Mouse (Mus musculus) kidney, embryonic 16.5 days (tissue): Measurements from ENCODE around the gene Pum2. TPM values are rescaled to one million over a fixed set of nuclear protein-coding genes. Genes with fewer than 3 reads are reported as not detected.
A peak's percentile ranks its signal among the peaks of the same experiment; 100 is the strongest.

Source experiments
- ATAC-seq: fragments of 200-750 bp; cut with Nextera tagmentation; 2 replicates; pipeline ENCODE4 v1.8.0; 2017; ENCODE audit warnings: moderate TSS enrichment; ENCODE audit not compliant: low FRiP score, low TSS enrichment
- H3K27ac ChIP-seq: fragments of 300-500 bp; sonication (generic); 2 replicates; pipeline ENCODE4 v1.5.1; 2014; ENCODE audit warnings: low read length
- H3K27me3 ChIP-seq: fragments of 300-500 bp; sonication (generic); 2 replicates; pipeline ENCODE4 v1.6.1; 2014; ENCODE audit warnings: low read length, control low read depth, mixed read lengths; ENCODE audit not compliant: insufficient read depth
- H3K36me3 ChIP-seq: fragments of 300-500 bp; sonication (generic); 2 replicates; pipeline ENCODE4 v1.6.1; 2014; ENCODE audit warnings: low read length, control low read depth, mixed read lengths; ENCODE audit not compliant: insufficient read depth
- H3K4me1 ChIP-seq: fragments of 300-500 bp; sonication (generic); 2 replicates; pipeline ENCODE4 v1.6.1; 2014; ENCODE audit warnings: low read length, control low read depth, mixed read lengths; ENCODE audit not compliant: insufficient read depth
- H3K4me2 ChIP-seq: fragments of 300-500 bp; sonication (generic); replicated peaks from 2 replicates; pipeline ENCODE4 v1.6.1; 2014; ENCODE audit warnings: low read depth, low read length
- H3K4me3 ChIP-seq: fragments of 300-500 bp; sonication (generic); 2 replicates; pipeline ENCODE4 v1.5.1; 2014; ENCODE audit warnings: mild to moderate bottlenecking, low read length
- H3K9ac ChIP-seq: fragments of 300-500 bp; sonication (generic); replicated peaks from 2 replicates; pipeline ENCODE4 v1.6.1; 2014; ENCODE audit warnings: low read length
- H3K9me3 ChIP-seq: fragments of 300-500 bp; sonication (generic); 2 replicates; pipeline ENCODE4 v1.6.1; 2016; ENCODE audit warnings: low read length, control low read depth
- WGBS: fragments of 180-500 bp; shearing (Covaris S2); extraction: QIAGEN DNeasy Blood & Tissue Kit; methylation state at CpG from one replicate; pipeline ENCODE4 v1.1.7; 2014; 5-methylcytosine and 5-hydroxymethylcytosine counted together
- polyA plus RNA-seq: library from polyadenylated mRNA; unstranded; fragments of >200 nt; fragmentation: Nextera tagmentation; extraction: Ambion mirVana; gene quantifications from 2 replicates; pipeline ENCODE4 v1.2.1, GENCODE M21; 2015

Gene Pum2
- polyA plus RNA-seq, 1 experiment from 2014 or later, result 48.0 TPM

DNA sequence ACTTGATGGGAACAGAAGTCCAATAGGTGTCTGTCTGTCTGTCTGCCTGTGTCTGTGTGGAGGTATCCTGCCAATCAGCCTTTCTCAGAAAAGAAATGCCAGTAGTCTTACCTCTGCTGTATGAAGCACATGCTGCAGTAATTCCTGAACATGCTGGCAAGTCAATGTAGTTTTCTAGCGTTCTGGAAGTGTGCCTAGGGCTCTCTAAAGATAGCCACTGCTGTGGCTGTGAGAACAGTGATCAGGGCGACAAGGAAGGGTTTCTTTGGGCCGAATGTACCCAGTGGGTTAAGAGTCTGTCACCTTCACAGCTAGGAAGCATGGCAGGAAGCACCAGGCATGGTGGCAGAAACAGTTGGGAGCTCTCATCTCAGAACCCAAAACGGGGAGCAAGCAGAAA, 80.2 kb downstream of the Pum2 start:
- H3K27me3 ChIP-seq, result no peaks in the 10 kb centered on the region
- ATAC-seq, result no peak
- H3K9ac ChIP-seq, result no peak overlapping the region
- peaks cover 34% of the 10 kb centered on the region for H3K36me3 ChIP-seq
- peaks cover 10% of the 10 kb centered on the region; the same call in 1 of the 2 replicates for H3K9me3 ChIP-seq
- 79% methylated on average over 4 of the region's 4 CpGs for WGBS
- no peak overlapping the region for H3K27ac ChIP-seq
- H3K4me1 ChIP-seq, result no peaks in the 10 kb centered on the region
- H3K4me3 ChIP-seq, result no peak overlapping the region
- no peak overlapping the region for H3K4me2 ChIP-seq

DNA sequence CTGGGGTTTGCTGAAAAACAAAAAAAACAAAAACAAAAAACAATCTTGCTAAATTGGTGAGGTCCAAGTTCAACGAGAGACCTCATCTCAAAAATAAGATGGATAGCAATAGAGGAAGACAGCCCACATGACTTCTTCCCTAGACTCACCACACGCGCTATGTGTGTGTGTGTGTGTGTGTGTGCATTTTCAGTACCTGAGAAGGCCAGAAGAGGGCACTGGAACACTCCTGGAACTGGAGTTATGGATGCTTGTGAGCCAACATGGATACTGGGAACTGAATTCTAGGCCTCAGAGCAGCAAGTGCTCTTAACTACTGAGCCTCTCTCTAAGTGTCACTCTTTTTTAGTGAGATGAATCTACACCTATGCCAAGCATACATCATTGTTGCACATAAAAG, 84.1 kb downstream of the Pum2 start:
- H3K4me1 ChIP-seq, result peaks cover 7% of the 10 kb centered on the region; the same call in 1 of the 2 replicates
- H3K9me3 ChIP-seq, result peaks cover 10% of the 10 kb centered on the region; the same call in 1 of the 2 replicates
- H3K27ac ChIP-seq, result no peak overlapping the region
- H3K36me3 ChIP-seq, result peaks cover 19% of the 10 kb centered on the region
- no peaks in the 10 kb centered on the region for H3K27me3 ChIP-seq
- WGBS, result 99% methylated on average over 3 of the region's 3 CpGs
- no peak overlapping the region for H3K9ac ChIP-seq
- no peak overlapping the region for H3K4me3 ChIP-seq
- no peak overlapping the region for H3K4me2 ChIP-seq
- ATAC-seq, result no peak

DNA sequence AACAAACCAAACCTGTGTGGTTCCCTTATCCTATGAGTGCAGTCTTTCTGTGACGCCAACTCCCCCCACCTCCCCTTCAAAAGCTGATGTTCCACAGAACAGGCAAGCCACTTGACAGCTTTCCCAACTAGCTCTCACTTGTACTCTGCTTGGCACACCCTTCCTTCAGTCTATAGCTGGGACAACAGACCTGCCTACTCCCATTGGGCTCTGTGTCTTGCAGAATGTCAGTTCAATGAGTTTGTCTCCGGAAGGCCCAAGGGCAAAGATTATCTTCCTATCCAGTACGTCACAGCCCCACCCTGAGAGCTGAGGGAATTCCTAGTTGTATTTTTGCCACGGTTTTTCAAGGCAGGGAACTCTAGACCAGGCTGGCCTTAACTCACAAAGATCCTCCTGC, 85.2 kb downstream of the Pum2 start:
- Histone ChIP-seq H3K27me3 (no peaks in the 10 kb centered on the region), H3K4me2 (no peak overlapping the region), H3K4me1 (peaks cover 7% of the 10 kb centered on the region; the same call in 1 of the 2 replicates), H3K9ac (no peak overlapping the region), H3K36me3 (peaks cover 16% of the 10 kb centered on the region), H3K4me3 (no peak overlapping the region), H3K9me3 (peaks cover 10% of the 10 kb centered on the region; the same call in 1 of the 2 replicates), H3K27ac (no peak overlapping the region)
- ATAC-seq, result no peak
- 76% methylated on average over 4 of the region's 4 CpGs for WGBS

DNA sequence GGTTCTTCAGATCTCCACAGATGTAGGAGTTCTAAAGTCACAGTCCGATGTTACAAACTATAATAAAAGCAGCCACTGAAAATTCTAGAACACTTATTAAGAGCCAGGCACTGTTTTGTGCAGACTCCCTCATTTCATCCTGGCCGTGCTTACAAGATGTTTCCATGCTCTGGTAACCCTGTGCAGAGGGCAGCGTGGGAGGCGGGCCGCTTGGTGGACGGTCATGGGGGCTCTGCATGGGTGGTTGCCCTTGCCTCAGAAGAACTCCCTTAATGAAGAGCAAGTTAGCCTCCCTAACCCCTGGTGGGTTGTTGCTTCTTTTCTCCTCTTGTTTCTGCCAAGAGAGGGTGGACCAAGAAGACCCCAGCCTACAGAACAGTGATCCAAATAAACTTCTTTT, 85.8 kb downstream of the Pum2 start:
- no peak overlapping the region for H3K4me2 ChIP-seq
- no peaks in the 10 kb centered on the region for H3K27me3 ChIP-seq
- H3K9me3 ChIP-seq, result peaks cover 10% of the 10 kb centered on the region; the same call in 1 of the 2 replicates
- peaks cover 16% of the 10 kb centered on the region for H3K36me3 ChIP-seq
- H3K9ac ChIP-seq, result no peak overlapping the region
- WGBS, result 38% methylated on average over 6 of the region's 6 CpGs
- peak; percentile 85 for ATAC-seq
- H3K4me1 ChIP-seq, result peaks cover 7% of the 10 kb centered on the region; the same call in 1 of the 2 replicates
- no peak overlapping the region for H3K4me3 ChIP-seq
- 0 out of 2 replicates have a peak overlapping the region, but pooled peaks have one; percentile 9 for H3K27ac ChIP-seq

DNA sequence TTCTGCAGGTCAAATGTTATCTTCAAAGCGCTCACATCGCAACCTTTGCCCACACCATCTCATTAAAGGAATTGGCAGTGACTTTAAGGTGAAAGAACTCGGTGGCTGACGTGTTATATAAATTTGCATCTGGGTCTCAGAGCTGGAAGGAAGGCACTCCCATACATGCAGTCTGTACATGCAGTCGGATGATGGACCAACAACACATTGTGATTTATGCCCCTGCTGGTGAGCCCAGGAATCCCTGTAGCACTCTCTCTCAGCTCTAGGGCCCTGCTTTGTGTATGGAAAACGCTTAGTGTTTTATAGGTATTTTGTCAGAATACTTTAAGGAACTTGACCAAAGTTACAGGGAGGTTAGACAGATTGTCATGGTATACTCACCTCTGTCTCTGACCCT, 86.6 kb downstream of the Pum2 start:
- no peak for ATAC-seq
- H3K36me3 ChIP-seq, result peaks cover 11% of the 10 kb centered on the region
- peaks cover 7% of the 10 kb centered on the region; the same call in 1 of the 2 replicates for H3K4me1 ChIP-seq
- H3K9ac ChIP-seq, result no peak overlapping the region
- peaks cover 10% of the 10 kb centered on the region; the same call in 1 of the 2 replicates for H3K9me3 ChIP-seq
- WGBS, result 68% methylated on average over 6 of the region's 6 CpGs
- H3K4me3 ChIP-seq, result no peak overlapping the region
- no peaks in the 10 kb centered on the region for H3K27me3 ChIP-seq
- H3K4me2 ChIP-seq, result no peak overlapping the region
- H3K27ac ChIP-seq, result no peak overlapping the region

DNA sequence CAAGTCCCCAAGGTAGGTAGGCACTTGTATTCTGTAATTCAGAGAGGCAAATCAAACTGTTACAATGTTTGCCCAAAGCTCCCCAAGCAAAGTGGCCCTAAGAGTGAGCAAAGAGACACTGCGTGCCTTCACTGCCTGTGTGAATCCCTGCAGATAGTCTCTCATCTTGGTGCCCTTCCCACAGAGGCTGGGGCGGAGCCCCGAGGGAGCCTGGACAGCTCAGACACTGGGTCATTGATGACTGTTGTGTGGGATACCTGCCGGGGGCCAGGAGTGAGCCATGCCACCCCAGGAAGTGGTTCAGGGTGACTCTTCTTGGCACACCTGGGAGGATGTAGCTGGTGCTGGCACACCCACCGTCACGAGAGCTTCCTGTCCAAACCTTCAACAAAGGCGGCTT, 87.1 kb downstream of the Pum2 start:
- no peak overlapping the region for H3K27ac ChIP-seq
- WGBS, result 83% methylated on average over 7 of the region's 7 CpGs
- H3K9ac ChIP-seq, result no peak overlapping the region
- no peaks in the 10 kb centered on the region for H3K27me3 ChIP-seq
- peaks cover 11% of the 10 kb centered on the region for H3K36me3 ChIP-seq
- peak; percentile 17; the same call in 1 of the 2 replicates for ATAC-seq
- H3K4me2 ChIP-seq, result no peak overlapping the region
- H3K4me1 ChIP-seq, result peaks cover 7% of the 10 kb centered on the region; the same call in 1 of the 2 replicates
- no peak overlapping the region for H3K4me3 ChIP-seq
- H3K9me3 ChIP-seq, result peaks cover 10% of the 10 kb centered on the region; the same call in 1 of the 2 replicates

DNA sequence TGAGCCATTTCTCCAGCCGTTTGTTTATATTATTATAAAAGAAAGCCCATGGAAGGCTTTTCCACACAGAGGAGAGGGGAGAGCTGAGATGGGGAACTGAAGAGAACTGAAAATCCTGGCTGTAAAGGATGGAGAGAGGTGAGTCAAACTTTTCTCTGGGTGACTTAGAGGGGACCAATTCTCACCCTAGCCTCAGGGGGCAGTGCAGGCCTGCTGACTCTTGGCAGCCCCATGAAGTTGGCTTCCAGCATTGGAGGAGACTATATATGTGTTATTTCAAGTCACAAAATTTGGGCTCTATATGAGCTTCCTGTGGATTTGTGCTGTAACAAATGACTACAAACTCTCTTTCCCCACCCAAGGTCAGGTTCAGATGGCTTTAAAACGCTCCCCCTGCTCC, 88.7 kb downstream of the Pum2 start:
- Histone ChIP-seq H3K9ac (no peak overlapping the region), H3K4me3 (no peak overlapping the region), H3K36me3 (no peaks in the 10 kb centered on the region), H3K27ac (no peak overlapping the region), H3K9me3 (peaks cover 6% of the 10 kb centered on the region; the same call in 1 of the 2 replicates), H3K4me1 (peaks cover 7% of the 10 kb centered on the region; the same call in 1 of the 2 replicates), H3K4me2 (no peak overlapping the region), H3K27me3 (no peaks in the 10 kb centered on the region)
- ATAC-seq, result no peak
- WGBS, result 67% methylated on average over 2 of the region's 2 CpGs

DNA sequence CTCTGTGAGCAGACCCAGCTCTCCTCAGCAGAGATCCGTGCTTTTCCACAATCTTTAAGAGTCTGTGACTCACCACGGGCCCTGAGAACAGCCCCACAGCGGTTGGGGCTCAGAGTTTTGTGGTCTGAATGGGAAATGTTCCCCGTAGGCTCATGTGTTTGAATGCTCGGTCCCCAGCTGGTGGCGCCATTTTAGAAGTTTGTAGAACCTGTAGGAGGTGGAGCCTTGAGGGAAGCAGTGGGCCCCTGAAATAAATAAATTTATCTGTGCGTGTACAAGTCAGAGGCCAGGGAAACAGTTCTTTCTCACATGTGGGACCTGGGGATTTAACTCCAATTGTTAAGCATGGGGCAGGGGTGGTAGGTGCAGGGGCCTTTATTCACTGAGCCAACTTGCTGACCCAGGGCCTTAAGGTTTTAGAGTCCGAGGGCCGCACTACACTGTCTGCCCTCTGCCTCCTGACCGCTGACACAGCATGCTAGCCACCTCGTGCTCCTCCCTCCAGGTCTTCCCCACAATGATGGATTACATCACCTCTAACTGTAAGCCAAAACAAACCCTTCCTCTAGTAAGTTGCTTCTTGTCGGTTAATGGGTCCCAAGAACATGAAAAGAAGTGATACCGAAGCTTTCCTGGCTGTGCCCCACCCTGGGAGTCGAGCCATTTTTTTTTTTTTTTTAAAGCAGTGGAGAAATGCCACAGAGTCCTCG, 90.4 kb downstream of the Pum2 start:
- no peaks in the 10 kb centered on the region for H3K27me3 ChIP-seq
- H3K36me3 ChIP-seq, result no peaks in the 10 kb centered on the region

DNA sequence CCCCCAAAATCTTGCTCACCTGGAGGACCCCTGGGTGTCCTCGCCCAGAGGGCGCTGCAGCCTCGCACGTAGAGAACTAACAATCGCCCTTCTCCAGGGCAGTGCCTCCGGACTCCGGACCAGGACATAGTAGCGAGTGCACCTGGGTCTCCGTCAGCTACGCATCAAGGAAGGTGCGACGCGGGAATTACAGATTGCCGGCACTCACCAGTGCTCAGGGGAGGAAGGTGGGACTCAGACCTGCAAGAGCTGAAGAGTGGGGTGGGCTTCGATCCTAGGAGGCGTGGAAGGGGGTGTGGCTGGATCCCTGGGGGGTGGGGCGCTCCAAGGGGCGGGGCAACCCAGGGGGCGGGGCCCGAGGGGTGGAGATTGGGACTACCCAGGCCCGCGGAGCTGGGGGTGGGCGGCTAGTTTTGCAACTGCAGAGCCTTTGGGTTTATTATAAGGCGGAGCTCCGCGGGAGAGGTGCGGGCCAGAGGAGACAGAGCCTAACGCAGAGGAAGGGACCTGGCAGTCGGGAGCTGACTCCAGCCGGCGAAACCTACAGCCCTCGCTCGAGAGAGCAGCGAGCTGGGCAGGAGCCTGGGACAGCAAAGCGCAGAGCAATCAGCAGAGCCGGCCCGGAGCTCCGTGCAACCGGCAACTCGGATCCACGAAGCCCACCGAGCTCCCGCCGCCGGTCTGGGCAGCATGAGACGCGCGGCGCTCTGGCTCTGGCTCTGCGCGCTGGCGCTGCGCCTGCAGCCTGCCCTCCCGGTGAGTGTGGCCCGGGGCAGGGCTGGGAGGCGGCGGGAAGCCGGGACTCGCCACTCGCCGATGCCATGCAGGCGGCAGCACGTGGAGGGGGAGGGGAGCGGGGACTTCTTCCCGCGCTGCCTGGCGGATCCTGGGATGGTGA, 97.3 kb downstream of the Pum2 start, which contains the start of gene Sdc1:
TSS of gene Sdc1 (plus strand) at position 378 of the 898 bp plus-strand sequence.
- Histone ChIP-seq H3K36me3 (no peaks in the 10 kb centered on the region), H3K4me3 (peak within 1 kb of the TSS; percentile 87), H3K4me1 (peaks cover 15% of the 10 kb centered on the region), H3K9me3 (no peaks in the 10 kb centered on the region; the same call in 1 of the 2 replicates), H3K27me3 (no peaks in the 10 kb centered on the region), H3K4me2 (peak within 1 kb of the TSS; percentile 94), H3K9ac (peak within 1 kb of the TSS; percentile 90), H3K27ac (peak within 1 kb of the TSS; percentile 82)
- ATAC-seq, result peak; percentile 93
- WGBS, result 1% methylated on average over 63 of the region's 67 CpGs

More for the DNA sequence above, 90.4 kb downstream of the Pum2 start:
- H3K27ac ChIP-seq, result no peak overlapping the region
- WGBS, result 69% methylated on average over 15 of the region's 15 CpGs
- H3K9me3 ChIP-seq, result no peaks in the 10 kb centered on the region; the same call in 1 of the 2 replicates
- H3K4me3 ChIP-seq, result no peak overlapping the region
- ATAC-seq, result no peak
- H3K4me1 ChIP-seq, result peaks cover 7% of the 10 kb centered on the region; the same call in 1 of the 2 replicates
- no peak overlapping the region for H3K4me2 ChIP-seq
- no peak overlapping the region for H3K9ac ChIP-seq
